Mouse (Mus musculus) adrenal gland, postnatal 10 days (tissue): Measurements from ENCODE around the gene Dusp18. TPM values are rescaled to one million over a fixed set of nuclear protein-coding genes. Genes with fewer than 3 reads are reported as not detected.
A peak's percentile ranks its signal among the peaks of the same experiment; 100 is the strongest.

Experiments
- DNase-seq: peaks from one replicate; pipeline ENCODE4 v3.0.0; 2021; ENCODE audit warnings: mixed read lengths
- total RNA-seq, 2 experiments: library from RNA; stranded (reverse); gene quantifications; 2 replicates each; pipeline ENCODE4 v1.2.3; 2021

The Dusp18 gene
- total RNA-seq, 2 experiments from 2014 or later = 4.6 to 5.2 TPM

GRCm38 (mm10) chr11:3930019-3930418, 35.0 kb downstream of the Dusp18 start:
- no peak for DNase-seq

GRCm38 (mm10) chr11:3930931-3931330, 35.9 kb downstream of the Dusp18 start:
- no peak for DNase-seq

- DNase-seq = peak; percentile 93
Observed at GRCm38 (mm10) chr11:3931511-3932211, 36.6 kb downstream of the Dusp18 start, which contains the start of gene Tcn2. Gene Tcn2 (minus strand): TSS chr11:3932159.

GRCm38 (mm10) chr11:3933756-3934285, 38.8 kb downstream of the Dusp18 start:
- no peak for DNase-seq

GRCm38 (mm10) chr11:3935135-3935534, 40.1 kb downstream of the Dusp18 start:
- DNase-seq = no peak

- no peak for DNase-seq
Observed at GRCm38 (mm10) chr11:3936318-3936717, 41.3 kb downstream of the Dusp18 start.

- no peak for DNase-seq
Observed at GRCm38 (mm10) chr11:3937321-3937874, 42.4 kb downstream of the Dusp18 start.

- no peak for DNase-seq
Observed at GRCm38 (mm10) chr11:3941371-3941770, 46.3 kb downstream of the Dusp18 start.

- no peak for DNase-seq
Observed at GRCm38 (mm10) chr11:3946386-3946785, 51.3 kb downstream of the Dusp18 start.

Other genes with a start within 250 kb of the Dusp18 start
- gene Morc2a, start 246.0 kb upstream of the Dusp18 start, total RNA-seq = 10 to 100 TPM; 33.1 to 44.9 TPM
- gene Osbp2, start 31.3 kb upstream of the Dusp18 start, total RNA-seq = 1 to 10 TPM; 1.9 to 2.4 TPM
- under 1 TPM; 0.55 to 0.63 TPM for gene 4921536K21Rik, start 142 bp upstream of the Dusp18 start, total RNA-seq
- gene Slc35e4, start 19.4 kb downstream of the Dusp18 start, total RNA-seq = 1 to 10 TPM; 3.7 to 4.6 TPM
- 100 to 1,000 TPM in 1 of 2 experiments, 10 to 100 TPM in 1; 91.7 to 108 TPM for gene Tcn2, start 36.9 kb downstream of the Dusp18 start, total RNA-seq
- 10 to 100 TPM; 54.7 to 63.4 TPM for gene Pes1, start 68.7 kb downstream of the Dusp18 start, total RNA-seq
- gene 4930556J24Rik, start 81.5 kb downstream of the Dusp18 start, total RNA-seq = not detected
- 1 to 10 TPM in 1 of 2 experiments, under 1 TPM in 1; 1.00 to 1.9 TPM for gene Gal3st1, start 88.4 kb downstream of the Dusp18 start, total RNA-seq
- 10 to 100 TPM; 10.6 to 17.1 TPM for gene Sec14l4, start 136.2 kb downstream of the Dusp18 start, total RNA-seq
- gene Sec14l3, start 169.6 kb downstream of the Dusp18 start, total RNA-seq = under 1 TPM; 0.27 to 0.36 TPM
- 10 to 100 TPM; 24.4 to 34.6 TPM for gene Mtfp1, start 200.2 kb downstream of the Dusp18 start, total RNA-seq
- 10 to 100 TPM; 16.4 to 33.8 TPM for gene Sec14l2, start 228.2 kb downstream of the Dusp18 start, total RNA-seq
- 10 to 100 TPM; 16.7 to 21.2 TPM for gene Rnf215, start 240.0 kb downstream of the Dusp18 start, total RNA-seq